Mouse (Mus musculus): ENCODE measurements around the gene Ghrhr. TPM values are rescaled to one million over a fixed set of nuclear protein-coding genes. Genes with fewer than 3 reads are reported as not detected.

Ghrhr gene
- polyA plus RNA-seq, 1 experiment from 2014 or later: not detected

- Histone ChIP-seq H3K4me3 (no peak overlapping the region), H3K9me3 (no peaks in the 10 kb centered on the region), H3K36me3 (no peaks in the 10 kb centered on the region), H3K4me1 (replicated peaks) (peaks cover 30% of the 10 kb centered on the region), H3K4me2 (no peak overlapping the region), H3K27ac (replicated peaks) (no peak overlapping the region), H3K9ac (no peak overlapping the region), H3K27me3 (no peaks in the 10 kb centered on the region)
- WGBS: 80% methylated on average over 9 of the region's 9 CpGs
- no peak for ATAC-seq (ENCODE audit: low read depth)
Measured at GRCm38 (mm10) chr6:55403411-55404309, 27.6 kb downstream of the Ghrhr start.

- no peak for ATAC-seq (ENCODE audit: low read depth)
- no peaks in the 10 kb centered on the region for H3K9me3 ChIP-seq
- no peaks in the 10 kb centered on the region for H3K27me3 ChIP-seq
- H3K36me3 ChIP-seq: no peaks in the 10 kb centered on the region
- H3K4me2 ChIP-seq: no peak overlapping the region
- H3K9ac ChIP-seq: no peak overlapping the region
- 84% methylated on average over 5 of the region's 5 CpGs for WGBS
- peaks cover 22% of the 10 kb centered on the region for H3K4me1 ChIP-seq (replicated peaks)
- no peak overlapping the region for H3K4me3 ChIP-seq
- no peak overlapping the region for H3K27ac ChIP-seq (replicated peaks)
Measured at GRCm38 (mm10) chr6:55404421-55404990, 28.4 kb downstream of the Ghrhr start.

DNA sequence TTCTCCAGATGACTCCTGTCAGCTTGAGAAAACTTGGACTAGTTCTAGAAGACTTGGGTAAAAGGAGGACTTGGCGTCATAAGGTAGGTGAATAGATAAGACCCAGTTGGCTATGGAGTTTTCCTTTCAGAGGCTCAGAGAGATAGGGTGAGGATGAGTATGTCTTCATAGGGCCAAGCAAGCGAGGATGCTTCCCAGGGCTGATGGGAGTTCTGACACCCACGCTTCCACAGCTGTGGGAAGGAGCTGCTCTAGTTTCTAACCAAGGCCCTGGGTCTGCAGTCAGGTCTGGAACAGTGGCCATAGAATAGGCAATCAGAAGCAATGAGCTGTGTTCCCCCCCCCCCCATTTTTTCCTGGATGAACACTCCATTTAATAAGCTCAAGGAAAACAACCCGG lies 31.2 kb downstream of the Ghrhr start:
- Histone ChIP-seq H3K27me3 (no peaks in the 10 kb centered on the region), H3K9ac (no peak overlapping the region), H3K4me2 (no peak overlapping the region), H3K36me3 (no peaks in the 10 kb centered on the region), H3K9me3 (no peaks in the 10 kb centered on the region), H3K4me3 (no peak overlapping the region), H3K4me1 (replicated peaks) (peaks cover 21% of the 10 kb centered on the region), H3K27ac (replicated peaks) (no peak overlapping the region)
- no peak for ATAC-seq (ENCODE audit: low read depth)
- WGBS: 85% methylated on average over 4 of the region's 4 CpGs

DNA sequence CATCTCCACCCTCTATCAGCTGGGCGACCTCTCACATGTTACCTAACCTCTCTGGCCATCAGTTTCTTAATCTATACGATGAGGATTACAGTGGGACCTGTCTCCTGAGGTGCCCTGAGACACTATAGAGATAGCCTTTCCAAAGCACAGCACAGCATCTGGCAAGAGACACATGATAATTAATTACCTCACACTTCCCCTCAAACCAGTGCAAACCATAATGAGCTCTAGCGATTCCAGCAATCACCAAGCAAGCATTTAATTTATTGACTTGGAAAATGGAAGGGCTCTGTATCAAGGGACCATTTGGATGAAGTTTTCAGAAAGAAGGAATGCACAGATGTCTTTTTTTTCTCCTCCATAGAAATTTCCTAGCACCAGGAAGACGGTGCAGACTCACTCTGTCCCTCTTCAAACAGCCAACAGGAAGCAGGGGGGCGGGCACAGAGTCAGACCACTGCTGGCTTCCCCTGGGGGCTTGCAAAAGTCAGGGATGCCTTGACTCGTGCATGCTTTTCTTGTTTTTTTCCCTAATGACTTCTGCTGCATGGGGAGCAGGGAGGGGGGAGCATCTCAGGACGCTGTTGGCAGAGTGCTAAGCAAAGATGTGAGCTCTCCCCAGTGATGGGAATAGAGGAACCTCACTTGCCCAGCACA lies 34.2 kb downstream of the Ghrhr start:
- WGBS: 36% methylated on average over 7 of the region's 7 CpGs
- H3K36me3 ChIP-seq: no peaks in the 10 kb centered on the region
- no peak overlapping the region for H3K4me2 ChIP-seq
- H3K4me3 ChIP-seq: no peak overlapping the region
- no peaks in the 10 kb centered on the region; the same call in 1 of the 2 replicates for H3K27me3 ChIP-seq
- H3K9ac ChIP-seq: no peak overlapping the region
- H3K27ac ChIP-seq (replicated peaks): no peak overlapping the region
- peak; percentile 52 for ATAC-seq (ENCODE audit: low read depth)
- peaks cover 19% of the 10 kb centered on the region for H3K4me1 ChIP-seq (replicated peaks)
- no peaks in the 10 kb centered on the region for H3K9me3 ChIP-seq

DNA sequence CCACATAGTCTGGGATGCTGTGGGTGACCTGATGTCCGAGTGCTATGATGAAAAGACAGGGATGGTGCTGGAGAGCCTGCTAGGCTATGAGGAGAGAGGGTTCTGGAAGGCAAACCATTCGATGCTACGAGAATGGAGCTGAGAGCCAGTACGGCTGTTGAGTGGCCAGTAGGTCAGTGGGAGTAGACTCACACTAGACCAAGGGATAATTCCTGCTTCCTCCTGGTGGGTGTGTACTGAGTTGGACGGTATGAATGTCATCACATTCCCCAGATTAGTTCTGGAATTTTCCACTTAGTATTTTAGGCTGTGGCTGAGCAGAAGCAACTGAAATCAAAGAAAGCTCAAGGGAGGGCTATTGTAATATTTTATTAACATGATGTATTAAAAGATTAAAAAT lies 34.9 kb downstream of the Ghrhr start:
- ATAC-seq (ENCODE audit: low read depth): no peak

GRCm38 (mm10) chr6:55416202-55416601 lies 40.1 kb downstream of the Ghrhr start:
- H3K36me3 ChIP-seq: no peaks in the 10 kb centered on the region
- H3K4me3 ChIP-seq: no peak overlapping the region
- H3K4me2 ChIP-seq: no peak overlapping the region
- peaks cover 20% of the 10 kb centered on the region for H3K4me1 ChIP-seq (replicated peaks)
- no peaks in the 10 kb centered on the region for H3K9me3 ChIP-seq
- ATAC-seq (ENCODE audit: low read depth): no peak
- no peak overlapping the region for H3K9ac ChIP-seq
- H3K27ac ChIP-seq (replicated peaks): no peak overlapping the region
- WGBS: 50% methylated on average over 5 of the region's 5 CpGs
- H3K27me3 ChIP-seq: no peaks in the 10 kb centered on the region; the same call in 1 of the 2 replicates

More for the DNA sequence above, 34.9 kb downstream of the Ghrhr start:
- Histone ChIP-seq H3K4me3 (no peak overlapping the region), H3K4me1 (replicated peaks) (peaks cover 19% of the 10 kb centered on the region), H3K4me2 (no peak overlapping the region), H3K9me3 (no peaks in the 10 kb centered on the region), H3K27me3 (no peaks in the 10 kb centered on the region; the same call in 1 of the 2 replicates), H3K9ac (no peak overlapping the region), H3K36me3 (no peaks in the 10 kb centered on the region), H3K27ac (replicated peaks) (no peak overlapping the region)
- WGBS: 85% methylated on average over 5 of the region's 5 CpGs

- no peak overlapping the region for H3K9ac ChIP-seq
- no peak for ATAC-seq (ENCODE audit: low read depth)
- no peaks in the 10 kb centered on the region for H3K9me3 ChIP-seq
- no peaks in the 10 kb centered on the region; the same call in 1 of the 2 replicates for H3K27me3 ChIP-seq
- H3K27ac ChIP-seq (replicated peaks): no peak overlapping the region
- H3K36me3 ChIP-seq: no peaks in the 10 kb centered on the region
- H3K4me3 ChIP-seq: no peak overlapping the region
- peaks cover 28% of the 10 kb centered on the region for H3K4me1 ChIP-seq (replicated peaks)
- H3K4me2 ChIP-seq: no peak overlapping the region
- 46% methylated on average over 2 of the region's 2 CpGs for WGBS
Measured at GRCm38 (mm10) chr6:55418746-55419410, 42.8 kb downstream of the Ghrhr start.

- no peak overlapping the region for H3K4me2 ChIP-seq
- peaks cover 28% of the 10 kb centered on the region for H3K4me1 ChIP-seq (replicated peaks)
- H3K27ac ChIP-seq (replicated peaks): peak overlapping the region; percentile 66; the same call in 1 of the 2 replicates
- ATAC-seq (ENCODE audit: low read depth): no peak
- H3K9me3 ChIP-seq: no peaks in the 10 kb centered on the region
- H3K27me3 ChIP-seq: no peaks in the 10 kb centered on the region
- H3K9ac ChIP-seq: no peak overlapping the region
- WGBS: 74% methylated on average over 3 of the region's 3 CpGs
- H3K4me3 ChIP-seq: no peak overlapping the region
- no peaks in the 10 kb centered on the region for H3K36me3 ChIP-seq
Measured at GRCm38 (mm10) chr6:55420411-55420810, 44.3 kb downstream of the Ghrhr start.

DNA sequence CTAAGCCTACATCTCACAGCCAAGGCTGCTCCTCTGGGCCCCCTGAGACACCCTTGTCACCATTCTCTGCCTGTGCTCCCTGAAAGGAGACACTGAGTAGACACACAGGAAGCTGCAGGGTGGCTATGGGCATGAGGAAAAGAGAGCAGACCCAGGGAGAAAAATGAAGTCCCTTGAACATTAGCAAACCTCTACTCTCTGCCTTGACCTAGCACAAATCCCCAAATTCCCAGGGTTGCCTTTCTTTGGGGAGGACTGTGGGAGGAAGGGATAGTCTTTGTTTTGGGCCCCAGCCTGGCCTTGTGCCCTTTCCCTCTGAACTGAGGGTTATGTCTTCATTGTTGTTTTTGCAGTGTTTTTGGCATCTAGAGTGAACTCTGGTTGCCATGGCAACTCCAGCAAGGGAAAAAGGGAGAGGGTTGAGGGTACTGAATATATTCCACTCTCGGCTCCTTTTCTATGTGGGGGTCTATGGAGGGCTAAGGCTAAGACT lies 44.8 kb downstream of the Ghrhr start:
- H3K9ac ChIP-seq: no peak overlapping the region
- H3K27me3 ChIP-seq: no peaks in the 10 kb centered on the region
- H3K4me3 ChIP-seq: no peak overlapping the region
- H3K36me3 ChIP-seq: no peaks in the 10 kb centered on the region
- no peak overlapping the region for H3K4me2 ChIP-seq
- peak overlapping the region; percentile 66 for H3K27ac ChIP-seq (replicated peaks)
- ATAC-seq (ENCODE audit: low read depth): peak; percentile 74
- H3K9me3 ChIP-seq: no peaks in the 10 kb centered on the region
- 15% methylated on average over 1 of the region's 1 CpGs for WGBS
- H3K4me1 ChIP-seq (replicated peaks): peaks cover 28% of the 10 kb centered on the region

- Histone ChIP-seq H3K9me3 (no peaks in the 10 kb centered on the region), H3K36me3 (no peaks in the 10 kb centered on the region), H3K27ac (replicated peaks) (no peak overlapping the region), H3K4me1 (replicated peaks) (peaks cover 33% of the 10 kb centered on the region), H3K4me3 (no peak overlapping the region), H3K4me2 (no peak overlapping the region), H3K9ac (no peak overlapping the region), H3K27me3 (no peaks in the 10 kb centered on the region)
- no peak for ATAC-seq (ENCODE audit: low read depth)
Measured at GRCm38 (mm10) chr6:55432121-55432520, 56.0 kb downstream of the Ghrhr start.

- H3K4me3 ChIP-seq: no peak overlapping the region
- H3K4me2 ChIP-seq: no peak overlapping the region
- no peaks in the 10 kb centered on the region for H3K27me3 ChIP-seq
- H3K36me3 ChIP-seq: no peaks in the 10 kb centered on the region
- no peaks in the 10 kb centered on the region for H3K9me3 ChIP-seq
- H3K9ac ChIP-seq: peak overlapping the region; percentile 31; the same call in 1 of the 2 replicates
- WGBS: 19% methylated on average over 3 of the region's 3 CpGs
- H3K27ac ChIP-seq (replicated peaks): peak overlapping the region; percentile 64
- peak; percentile 64 for ATAC-seq (ENCODE audit: low read depth)
- H3K4me1 ChIP-seq (replicated peaks): peaks cover 38% of the 10 kb centered on the region
Measured at GRCm38 (mm10) chr6:55434360-55434759, 58.3 kb downstream of the Ghrhr start.

Data from neural tube, embryonic 13.5 days (tissue).